Comparison of ENCODE assay signal across 29 mouse cellular contexts in the genomic region with DNA sequence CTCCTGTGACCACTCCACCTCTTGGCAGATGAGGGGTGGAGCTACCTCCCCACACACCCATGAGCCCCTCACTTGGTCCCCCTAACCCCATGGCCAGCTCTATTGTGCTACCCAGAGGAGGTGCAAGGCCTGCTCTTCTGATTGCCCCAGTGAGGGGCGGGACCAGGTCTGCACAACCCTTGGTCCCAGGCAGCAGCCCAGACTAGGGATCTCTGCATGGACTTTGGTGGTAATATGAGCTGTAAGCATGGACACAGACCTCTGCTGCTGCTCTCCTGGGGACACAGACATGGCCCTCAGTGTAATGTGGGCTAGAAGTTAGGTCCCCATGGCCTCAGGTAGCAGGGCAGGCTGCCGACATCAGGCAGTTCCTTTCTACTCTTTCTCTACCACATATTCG. TPM values are rescaled to one million over a fixed set of nuclear protein-coding genes. Genes with fewer than 3 reads are reported as not detected.
A peak's percentile ranks its signal among the peaks of the same experiment; 100 is the strongest.
DNase-seq lines count a peak whose midpoint lies in the region; ATAC-seq lines count a peak whose summit lies in the region.
"Had no signal": no experiment of that assay in that cellular context is flagged by ENCODE, and none has a peak within 500 bp of the region (broad histone marks: within the 10 kb centered on the region; RNA-seq: fewer than 3 reads in every experiment).

No protein-coding gene starts in this region.

- H3K36me3 ChIP-seq in heart, embryonic 11.5 days (ENCODE audit: control insufficient read depth, insufficient read depth, low read length), result no peaks in the 10 kb centered on the region
- no peaks in the 10 kb centered on the region for H3K36me3 ChIP-seq in liver, embryonic 12.5 days
- H3K36me3 ChIP-seq in intestine, embryonic 16.5 days (ENCODE audit: control insufficient read depth, insufficient read depth, low read length), result no peaks in the 10 kb centered on the region
- H3K36me3 ChIP-seq in liver, embryonic 15.5 days (replicated peaks), result no peaks in the 10 kb centered on the region
- H3K36me3 ChIP-seq: embryonic facial prominence, embryonic 15.5 days; forebrain, embryonic 12.5 days; heart, embryonic 15.5 days; stomach, embryonic 15.5 days had no signal

- H3K9ac ChIP-seq in heart, embryonic 11.5 days (ENCODE audit: low read depth, low read length), result no peak overlapping the region
- H3K9ac ChIP-seq in liver, embryonic 12.5 days, result no peak overlapping the region
- H3K9ac ChIP-seq in intestine, embryonic 16.5 days (ENCODE audit: low read depth, low read length), result no peak overlapping the region
- H3K9ac ChIP-seq in liver, embryonic 15.5 days, result no peak overlapping the region
- H3K9ac ChIP-seq: embryonic facial prominence, embryonic 15.5 days; forebrain, embryonic 12.5 days; forebrain, postnatal 0 days; heart, embryonic 15.5 days; hindbrain, embryonic 14.5 days; stomach, embryonic 15.5 days had no signal

- WGBS in heart, embryonic 11.5 days (ENCODE audit: insufficient replicate concordance), result 78% methylated on average over 3 of the region's 3 CpGs
- 68% methylated on average over 3 of the region's 3 CpGs for WGBS in liver, embryonic 12.5 days (ENCODE audit: insufficient replicate concordance)
- 88% methylated on average over 3 of the region's 3 CpGs for WGBS in intestine, embryonic 16.5 days
- WGBS in liver, embryonic 15.5 days (ENCODE audit: insufficient replicate concordance), result 65% methylated on average over 3 of the region's 3 CpGs

- H3K27me3 ChIP-seq in heart, embryonic 11.5 days (ENCODE audit: control insufficient read depth, insufficient read depth, low read length), result no peaks in the 10 kb centered on the region
- no peaks in the 10 kb centered on the region; the same call in 1 of the 2 replicates for H3K27me3 ChIP-seq in liver, embryonic 12.5 days (replicated peaks)
- H3K27me3 ChIP-seq in intestine, embryonic 16.5 days (replicated peaks; ENCODE audit: control insufficient read depth, insufficient read depth, low read length), result no peaks in the 10 kb centered on the region
- no peaks in the 10 kb centered on the region for H3K27me3 ChIP-seq in liver, embryonic 15.5 days
- H3K27me3 ChIP-seq: embryonic facial prominence, embryonic 15.5 days; forebrain, embryonic 12.5 days; heart, embryonic 15.5 days; stomach, embryonic 15.5 days had no signal

- H3K4me2 ChIP-seq in heart, embryonic 11.5 days, result no peak overlapping the region
- H3K4me2 ChIP-seq in liver, embryonic 12.5 days, result no peak overlapping the region
- no peak overlapping the region for H3K4me2 ChIP-seq in intestine, embryonic 16.5 days (ENCODE audit: low read depth, low read length)
- H3K4me2 ChIP-seq in liver, embryonic 15.5 days, result no peak overlapping the region
- H3K4me2 ChIP-seq: embryonic facial prominence, embryonic 15.5 days; forebrain, embryonic 12.5 days; heart, embryonic 15.5 days; hindbrain, embryonic 14.5 days; midbrain, embryonic 11.5 days; stomach, embryonic 15.5 days had no signal

- peaks cover 28% of the 10 kb centered on the region for H3K4me1 ChIP-seq in heart, embryonic 11.5 days (ENCODE audit: control insufficient read depth, insufficient read depth, low read length)
- peaks cover 10% of the 10 kb centered on the region; the same call in 1 of the 2 replicates for H3K4me1 ChIP-seq in liver, embryonic 12.5 days
- H3K4me1 ChIP-seq in intestine, embryonic 16.5 days (ENCODE audit: control insufficient read depth, insufficient read depth, low read length), result peaks cover 7% of the 10 kb centered on the region
- H3K4me1 ChIP-seq in liver, embryonic 15.5 days (replicated peaks), result peaks cover 12% of the 10 kb centered on the region; the same call in 1 of the 2 replicates
- H3K4me1 ChIP-seq: forebrain, embryonic 12.5 days; stomach, embryonic 15.5 days had no signal

- H3K4me3 ChIP-seq in heart, embryonic 11.5 days (ENCODE audit: low read depth, low read length), result no peak overlapping the region
- H3K4me3 ChIP-seq in liver, embryonic 12.5 days, result no peak overlapping the region
- H3K4me3 ChIP-seq in intestine, embryonic 16.5 days (ENCODE audit: low read length), result no peak overlapping the region
- H3K4me3 ChIP-seq in liver, embryonic 15.5 days (replicated peaks), result no peak overlapping the region
- H3K4me3 ChIP-seq: embryonic facial prominence, embryonic 15.5 days; forebrain, embryonic 12.5 days; heart, embryonic 15.5 days; left cerebral cortex, adult 2 months; stomach, embryonic 15.5 days had no signal

- H3K9me3 ChIP-seq in heart, embryonic 11.5 days (replicated peaks; ENCODE audit: control insufficient read depth, low read length), result no peaks in the 10 kb centered on the region
- H3K9me3 ChIP-seq in liver, embryonic 12.5 days (replicated peaks), result no peaks in the 10 kb centered on the region
- no peaks in the 10 kb centered on the region for H3K9me3 ChIP-seq in intestine, embryonic 16.5 days (ENCODE audit: control insufficient read depth, low read length)
- no peaks in the 10 kb centered on the region for H3K9me3 ChIP-seq in liver, embryonic 15.5 days (replicated peaks)
- H3K9me3 ChIP-seq: embryonic facial prominence, embryonic 15.5 days; forebrain, embryonic 12.5 days; heart, embryonic 15.5 days; stomach, embryonic 15.5 days had no signal

- no peak overlapping the region for H3K27ac ChIP-seq in heart, embryonic 11.5 days (ENCODE audit: low read depth, low read length)
- no peak overlapping the region for H3K27ac ChIP-seq in liver, embryonic 12.5 days
- H3K27ac ChIP-seq in intestine, embryonic 16.5 days (ENCODE audit: low read length), result no peak overlapping the region
- H3K27ac ChIP-seq in liver, embryonic 15.5 days (replicated peaks), result no peak overlapping the region
- H3K27ac ChIP-seq: embryonic facial prominence, embryonic 15.5 days; forebrain, embryonic 12.5 days; hindbrain, embryonic 14.5 days; left cerebral cortex, adult 2 months; stomach, embryonic 15.5 days had no signal

- no peak for DNase-seq in heart, adult 9 months (ENCODE audit: low spot score in 2 of 2)
- DNase-seq in liver, result no peak
- DNase-seq in adipocyte (ENCODE audit: low spot score), result no peak
- DNase-seq: cerebellum, adult 2 months; cerebellum, postnatal 14 days; forebrain, postnatal 0 days; kidney, adult 8-10 months; kidney, postnatal 25 days; lung, adult 2 months; right cerebral cortex, postnatal 25 days; thymus, adult 2 months had no signal

- ATAC-seq in heart, embryonic 11.5 days (replicated peaks; ENCODE audit: insufficient number of reproducible peaks, low FRiP score, low TSS enrichment), result 0 out of 2 replicates have a peak, but pooled peaks have one; percentile 28
- ATAC-seq in liver, embryonic 12.5 days, result peak; percentile 40; the same call in 1 of the 2 replicates
- peak; percentile 23 for ATAC-seq in intestine, embryonic 16.5 days
- peak; percentile 49; the same call in 1 of the 2 replicates for ATAC-seq in liver, embryonic 15.5 days (ENCODE audit: insufficient read depth)
- ATAC-seq in megakaryocyte, adult 5-6 weeks (ENCODE audit: poor library complexity, severe bottlenecking), result no peak
- ATAC-seq: CD4-positive, CD25-positive, alpha-beta regulatory T cell, adult 4 months; forebrain, postnatal 0 days; midbrain, embryonic 16.5 days had no signal

RNA-seq across cellular contexts. Expression of a gene that starts 24.0 kb away (rescaled TPM):
- polyA plus RNA-seq in heart, embryonic 11.5 days (2014; fragmentation: Nextera tagmentation; extraction: Ambion mirVana), result 0.34 and 0.38 TPM in 2 replicates
- polyA plus RNA-seq in liver, embryonic 12.5 days (2016; fragmentation: Nextera tagmentation; extraction: Ambion mirVana), result 0.04 TPM in 2 replicates
- polyA plus RNA-seq in intestine, embryonic 16.5 days (2015; fragmentation: Nextera tagmentation; extraction: Ambion mirVana), result 0.04 TPM in 1 of 2 replicates, not detected in the other
- not detected in 2 replicates for polyA plus RNA-seq in liver, embryonic 15.5 days (2015; fragmentation: Nextera tagmentation; extraction: Ambion mirVana)
- total RNA-seq in megakaryocyte, adult 5-6 weeks (2015), result 0.18 and 0.36 TPM in 2 replicates
- total RNA-seq in megakaryocyte, adult 5-6 weeks (2017), result 0.08 and 0.44 TPM in 2 replicates
- total RNA-seq: forebrain, postnatal 0 days; gastrocnemius, adult 8-10 months; neutrophil, adult 5-6 weeks had no signal
- polyA plus RNA-seq: CD4-positive, CD25-positive, alpha-beta regulatory T cell, adult 4 months; forebrain, embryonic 12.5 days; gonadal fat pad, adult 2 months; hindbrain, embryonic 14.5 days; lung, adult 2 months; midbrain, embryonic 11.5 days; midbrain, embryonic 16.5 days; neural tube, embryonic 11.5 days had no signal
